Mouse (Mus musculus) olfactory bulb, adult 2 months (tissue): ENCODE data around the gene Olfr49. TPM values are rescaled to one million over a fixed set of nuclear protein-coding genes. Genes with fewer than 3 reads are reported as not detected.

Experiments used
- H3K27ac ChIP-seq: fragments of 200-500 bp; 2 replicates; pipeline ENCODE4 v1.5.1; 2012; ENCODE audit warnings: low read depth, low read length; ENCODE audit not compliant: insufficient read depth
- H3K4me1 ChIP-seq: fragments of 200-500 bp; 2 replicates; pipeline ENCODE4 v1.6.1; 2012; ENCODE audit warnings: low read length; ENCODE audit not compliant: control insufficient read depth, insufficient read depth
- H3K4me3 ChIP-seq: fragments of 200-500 bp; 2 replicates; pipeline ENCODE4 v1.5.1; 2012; ENCODE audit warnings: mild to moderate bottlenecking, low read depth, low read length, moderate library complexity; ENCODE audit not compliant: insufficient read depth
- CTCF ChIP-seq: fragments of 200-500 bp; IDR thresholded peaks from 2 replicates; pipeline ENCODE4 v1.5.1; 2012; ENCODE audit warnings: low read depth, mild to moderate bottlenecking, low read length, moderate library complexity; ENCODE audit not compliant: insufficient read depth
- POLR2A ChIP-seq: fragments of 200-500 bp; IDR thresholded peaks from 2 replicates; pipeline ENCODE4 v1.6.1; 2012; ENCODE audit warnings: mild to moderate bottlenecking, low read depth, low read length, moderate library complexity; ENCODE audit not compliant: insufficient read depth
- WGBS: fragments of 180-500 bp; shearing (Covaris S2); methylation state at CpG from one replicate; pipeline ENCODE4 v1.1.7; 2018; 5-methylcytosine and 5-hydroxymethylcytosine counted together
- polyA plus RNA-seq: library from polyadenylated mRNA; stranded (reverse); fragments of >200 nt; gene quantifications from 2 replicates; pipeline ENCODE4 v1.2.4, GENCODE M21; 2012; ENCODE audit warnings: low replicate concordance; ENCODE audit not compliant: missing spikeins, insufficient read depth, insufficient read length

The Olfr49 gene
- polyA plus RNA-seq, 1 experiment: not detected

DNA sequence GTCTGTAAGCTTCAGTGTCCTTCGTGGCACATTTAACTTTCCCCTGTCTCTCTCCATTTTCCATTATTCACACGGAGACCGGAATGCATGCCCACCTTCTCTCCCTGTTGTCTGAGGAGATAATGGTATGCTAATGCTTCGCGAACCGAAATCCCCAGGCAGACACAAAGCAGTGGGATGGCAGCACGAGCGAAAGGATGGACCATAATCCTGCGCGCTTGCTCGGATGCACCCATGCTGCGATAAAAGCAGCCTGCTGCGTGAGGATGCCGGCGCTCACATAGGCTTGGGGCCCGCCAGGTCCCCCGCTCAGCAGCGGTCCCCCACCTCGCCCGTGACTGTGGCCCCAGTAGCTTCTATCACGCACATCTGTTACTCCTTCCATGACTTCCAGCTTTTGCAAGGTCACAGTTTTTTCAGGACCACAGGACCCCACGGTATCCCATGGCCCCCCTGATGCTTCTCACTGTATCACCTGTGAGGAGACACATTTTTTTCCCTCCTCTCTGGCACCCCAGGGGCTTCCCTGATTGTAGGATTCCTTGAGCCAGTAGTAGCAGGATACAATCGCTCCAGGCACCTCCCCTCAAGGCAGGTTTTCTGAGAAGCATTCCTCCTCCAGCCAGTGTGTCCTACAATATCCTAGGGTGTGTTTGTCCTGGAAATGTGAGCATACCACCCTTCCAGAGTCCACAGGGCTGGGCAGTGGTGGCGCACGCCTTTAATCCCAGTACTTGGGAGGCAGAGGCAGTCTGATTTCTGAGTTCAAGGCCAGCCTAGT lies 55.6 kb downstream of the Olfr49 start:
- 16% methylated on average over 25 of the region's 25 CpGs for WGBS
- Histone ChIP-seq H3K27ac (no peak overlapping the region; the same call in 1 of the 2 replicates), H3K4me3 (peak overlapping the region; percentile 17), H3K4me1 (peaks cover 33% of the 10 kb centered on the region)
- TF ChIP-seq CTCF (no peak), POLR2A (no peak)

- Histone ChIP-seq H3K4me1 (peaks cover 30% of the 10 kb centered on the region), H3K4me3 (no peak overlapping the region), H3K27ac (no peak overlapping the region; the same call in 1 of the 2 replicates)
- 30% methylated on average over 7 of the region's 7 CpGs for WGBS
- TF ChIP-seq POLR2A (no peak), CTCF (no peak)
Measured at GRCm38 (mm10) chr14:54228501-54228900, 56.2 kb downstream of the Olfr49 start.

Other genes with a start within 250 kb of the Olfr49 start
- gene Dad1, start 30.8 kb downstream of the Olfr49 start, polyA plus RNA-seq: not detected in 2 replicates
- gene Abhd4, start 30.8 kb downstream of the Olfr49 start, polyA plus RNA-seq: not detected in 2 replicates
- gene Oxa1l, start 75.9 kb upstream of the Olfr49 start, polyA plus RNA-seq: not detected in 2 replicates
- not detected in 2 replicates for gene Slc7a7, start 132.8 kb upstream of the Olfr49 start, polyA plus RNA-seq
- gene Mrpl52, start 142.0 kb upstream of the Olfr49 start, polyA plus RNA-seq: not detected in 2 replicates
- gene Mmp14, start 146.7 kb upstream of the Olfr49 start, polyA plus RNA-seq: not detected in 2 replicates
- gene Lrp10, start 179.2 kb upstream of the Olfr49 start, polyA plus RNA-seq: not detected in 2 replicates
- not detected in 2 replicates for gene Rem2, start 191.2 kb upstream of the Olfr49 start, polyA plus RNA-seq
- gene Prmt5, start 232.6 kb upstream of the Olfr49 start, polyA plus RNA-seq: not detected in 2 replicates